Mouse (Mus musculus) kidney, postnatal 36 days (tissue): Measurements from ENCODE around the gene Tor1b.

Source experiments
- DNase-seq, 2 experiments: peaks; one replicate each; pipeline ENCODE4 v3.0.0; 2021 to 2022; ENCODE audit warnings: mixed read lengths in 2 of 2

Tor1b gene

GRCm38 (mm10) chr2:30933032-30933431 lies 19.7 kb upstream of the Tor1b start:
- no peak for DNase-seq

DNA sequence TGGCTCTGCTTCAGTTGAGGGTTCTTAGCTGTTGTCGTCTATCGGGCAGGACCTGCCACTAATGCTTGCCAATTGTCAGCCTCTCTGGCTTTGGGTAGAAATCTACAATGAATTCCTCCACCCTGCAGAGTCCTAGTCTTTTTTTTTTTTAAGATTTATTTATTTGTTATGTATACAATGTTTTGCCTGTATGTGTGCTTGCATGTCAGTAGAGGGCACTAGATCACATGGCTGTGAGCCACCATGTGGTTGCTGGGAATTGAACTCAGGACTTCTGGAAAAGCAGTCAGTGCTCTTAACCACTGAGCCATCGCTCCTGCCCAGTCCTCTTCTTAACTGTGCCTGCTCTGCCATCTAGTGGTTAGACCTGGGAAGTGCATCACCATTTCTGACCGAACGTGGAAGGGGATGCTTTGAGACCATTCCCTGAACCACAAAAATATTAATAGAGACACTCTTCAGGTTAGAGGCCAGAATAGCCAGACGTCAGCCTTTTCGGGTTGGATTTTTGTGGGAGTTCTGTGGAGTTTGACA lies 18.8 kb upstream of the Tor1b start:
- peak; percentile 72 to 85 for DNase-seq

GRCm38 (mm10) chr2:30936808-30937207 lies 16.0 kb upstream of the Tor1b start:
- DNase-seq, result no peak

DNA sequence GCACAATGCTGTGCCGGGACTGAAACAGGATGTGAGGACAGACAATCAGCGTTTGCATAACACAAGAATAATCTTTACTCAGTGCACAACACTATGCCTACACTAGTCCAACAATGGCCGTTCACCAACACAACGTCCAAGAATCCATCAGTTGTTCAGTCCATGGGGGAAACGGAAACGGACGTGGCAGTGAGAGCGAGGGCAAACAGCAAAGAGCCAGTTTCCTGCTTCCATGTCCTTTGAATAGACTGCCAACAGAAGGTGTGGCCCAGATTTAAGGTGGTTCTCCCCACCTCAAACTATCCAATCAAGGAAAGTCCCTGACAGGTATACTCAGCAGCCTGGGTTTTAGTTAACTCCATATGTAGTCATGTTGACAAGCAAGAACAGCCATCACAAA lies 15.0 kb upstream of the Tor1b start:
- DNase-seq, result no peak

DNA sequence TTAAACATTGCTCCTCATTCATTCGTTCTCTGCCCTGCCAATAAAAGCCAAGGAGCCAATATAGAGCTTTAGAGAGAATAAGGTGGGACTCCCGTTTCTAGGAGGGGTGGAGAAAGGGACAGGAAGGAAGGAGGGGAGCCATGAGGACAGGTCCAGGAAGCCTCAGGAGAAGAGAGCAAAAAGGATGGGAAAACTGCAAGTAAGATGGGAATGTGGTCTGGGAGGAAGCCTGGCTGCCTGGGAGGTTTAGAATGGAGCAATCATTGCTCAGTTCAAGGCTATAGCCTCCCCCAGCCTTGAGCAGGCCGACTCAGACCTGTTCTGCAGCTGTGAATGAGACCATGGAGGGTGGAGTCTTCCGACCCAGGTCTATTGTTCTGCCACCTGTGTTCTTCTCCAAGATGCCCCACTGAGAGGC lies 14.2 kb upstream of the Tor1b start:
- DNase-seq, result no peak

DNA sequence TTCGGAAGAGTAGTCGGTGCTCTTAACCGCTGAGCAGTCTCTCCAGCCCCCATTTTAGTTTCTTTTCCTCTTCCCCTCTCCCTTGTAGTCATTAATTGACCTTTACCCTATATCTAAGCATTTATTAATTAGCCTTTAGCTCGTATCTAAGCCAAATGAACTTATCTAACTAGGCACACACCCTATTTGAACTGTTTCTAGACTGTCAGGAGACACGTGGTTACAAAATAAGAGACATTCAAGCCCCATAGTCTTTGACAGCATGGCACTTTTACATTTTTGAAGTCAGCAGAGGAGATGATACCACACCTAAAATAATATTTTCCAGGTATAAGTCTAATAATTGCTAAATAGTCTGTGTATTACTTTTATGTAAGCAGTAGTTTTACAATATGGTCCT lies 11.2 kb upstream of the Tor1b start:
- no peak for DNase-seq

- peak in 1 of 2 experiments; percentile 40 for DNase-seq
Measured at GRCm38 (mm10) chr2:30942116-30942515, 10.6 kb upstream of the Tor1b start.

DNA sequence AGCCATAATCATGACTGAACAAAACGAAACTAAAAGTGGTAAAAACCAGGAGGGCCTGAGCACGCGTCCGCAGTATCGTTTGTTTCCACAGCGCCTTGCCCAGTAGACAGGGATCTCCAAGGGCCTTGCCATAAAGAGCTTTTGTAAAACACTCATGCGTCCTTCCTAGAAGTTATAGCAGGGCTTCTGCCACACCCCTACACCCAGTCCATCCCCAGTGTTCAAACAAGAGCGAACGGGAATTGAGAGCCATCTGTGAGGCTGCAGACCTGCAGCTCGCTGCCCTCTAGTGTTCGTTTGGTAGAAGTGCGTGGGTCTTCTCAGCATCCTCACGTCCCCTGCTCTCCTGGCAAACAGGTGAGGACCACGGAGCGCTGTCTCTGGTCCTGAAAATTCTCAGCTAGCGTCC lies 10.2 kb upstream of the Tor1b start:
- peak; percentile 73 to 78 for DNase-seq

DNA sequence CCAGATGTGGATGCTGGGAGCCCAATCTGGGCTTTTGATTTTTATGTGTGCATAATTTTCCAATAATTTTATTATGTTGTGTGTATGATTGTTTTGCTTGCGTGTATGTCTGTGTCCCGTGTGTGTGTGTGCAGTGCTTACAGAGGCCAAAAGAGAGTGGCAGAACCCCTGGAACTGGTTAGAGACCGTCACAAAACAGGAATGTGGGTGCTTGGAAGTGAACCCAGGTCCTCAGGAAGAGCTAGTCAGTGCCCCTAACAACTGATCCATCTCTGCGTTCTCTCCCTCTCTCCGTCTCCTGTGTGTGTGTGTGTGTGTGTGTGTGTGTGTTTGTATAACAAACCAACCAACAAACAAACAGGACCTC lies 319 bp upstream of the Tor1b start:
- no peak for DNase-seq

GRCm38 (mm10) chr2:30954797-30955196 lies 2.0 kb downstream of the Tor1b start:
- DNase-seq, result no peak

- DNase-seq, result no peak
Measured at GRCm38 (mm10) chr2:30957511-30957910, 4.8 kb downstream of the Tor1b start.

DNA sequence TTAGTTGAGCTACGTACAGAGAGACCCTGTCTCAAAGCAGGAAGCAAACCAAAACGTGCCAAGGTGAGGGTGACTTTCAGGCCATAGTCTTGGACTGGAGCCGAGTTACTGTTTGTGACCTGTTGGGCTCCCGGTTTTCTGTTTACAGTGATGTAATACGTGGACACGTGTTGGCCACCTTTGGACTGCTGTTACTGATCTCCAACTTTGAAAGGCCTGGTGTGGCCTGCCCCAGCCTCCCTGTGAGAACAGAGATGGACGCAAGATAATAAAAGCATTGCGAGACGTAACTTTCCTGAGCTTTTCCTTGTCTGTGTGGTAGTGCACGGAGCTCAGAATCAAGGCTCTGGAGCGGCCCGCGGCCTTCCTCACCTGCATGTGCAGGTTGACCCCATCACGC lies 6.0 kb downstream of the Tor1b start:
- peak; percentile 74 to 81 for DNase-seq

- no peak for DNase-seq
Measured at GRCm38 (mm10) chr2:30959856-30960255, 7.1 kb downstream of the Tor1b start.

GRCm38 (mm10) chr2:30962570-30963254 lies 10.0 kb downstream of the Tor1b start:
- no peak for DNase-seq

- no peak for DNase-seq
Measured at GRCm38 (mm10) chr2:30965627-30966026, 12.9 kb downstream of the Tor1b start.

DNA sequence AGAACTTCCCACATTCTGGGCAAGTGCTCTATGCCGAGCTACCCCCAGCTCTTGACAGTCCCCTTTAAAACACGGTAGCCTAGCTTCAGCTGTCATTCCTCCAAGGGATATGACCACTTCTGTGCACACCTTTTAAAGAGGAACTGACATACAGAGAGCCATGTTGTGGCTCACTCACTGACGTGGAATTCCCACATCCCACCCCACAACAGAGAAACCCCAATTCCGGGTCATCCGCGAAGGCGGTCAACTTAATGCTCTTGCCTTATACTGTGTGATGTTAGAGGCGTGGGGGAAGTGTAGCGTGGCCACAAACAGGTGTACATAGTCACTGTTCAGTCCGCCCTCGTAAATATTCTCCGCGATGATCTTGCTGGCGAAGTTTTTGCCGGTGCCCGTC lies 14.1 kb downstream of the Tor1b start:
- no peak for DNase-seq

- DNase-seq, result peak; percentile 91 to 95
Measured at GRCm38 (mm10) chr2:30967352-30968327, 14.9 kb downstream of the Tor1b start, which contains the start of gene Tor1a. Tor1a (minus strand) TSS chr2:30967933.

DNA sequence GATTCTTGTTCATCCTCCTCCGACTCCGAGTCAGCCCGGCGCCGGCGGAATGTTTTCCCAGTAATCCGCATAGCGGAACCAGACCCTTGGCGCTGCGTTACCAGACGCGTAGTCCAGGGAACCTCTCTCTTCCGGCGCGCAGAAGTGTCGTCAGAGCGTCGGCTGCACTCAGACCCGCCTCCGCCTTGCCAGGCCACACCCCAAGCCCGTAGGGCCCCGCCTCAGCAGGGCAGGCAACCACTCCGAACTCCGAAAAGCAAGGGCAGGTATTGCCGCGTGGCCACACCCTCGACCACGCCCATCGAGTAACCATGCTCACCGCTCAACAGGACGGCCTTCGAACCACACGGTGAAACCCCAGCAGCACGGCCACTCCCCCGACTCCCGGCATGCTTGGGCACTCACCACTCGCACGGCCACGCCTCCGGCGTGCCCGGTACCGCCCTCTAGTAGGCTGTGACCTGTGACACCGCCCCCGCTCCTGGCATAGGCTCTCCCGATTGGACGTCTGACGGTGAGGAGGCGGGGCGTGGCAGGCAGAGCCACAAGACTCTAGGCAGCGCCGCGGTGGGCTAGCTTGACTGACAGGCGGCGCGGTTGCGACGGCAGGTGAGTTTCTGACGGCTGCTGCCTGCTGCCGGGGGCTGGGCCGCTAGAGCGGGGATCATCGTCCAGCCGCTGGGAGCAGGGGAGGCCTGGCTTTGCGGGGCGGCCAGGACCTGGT lies 29.2 kb downstream of the Tor1b start, which contains the start of the genes BC005624 and Usp20:
Gene BC005624 (minus strand): TSS at position 412 of the 724 bp plus-strand sequence.
Gene Usp20 (plus strand): TSS at position 490 of the 724 bp plus-strand sequence.
- DNase-seq, result peak; percentile 100

DNA sequence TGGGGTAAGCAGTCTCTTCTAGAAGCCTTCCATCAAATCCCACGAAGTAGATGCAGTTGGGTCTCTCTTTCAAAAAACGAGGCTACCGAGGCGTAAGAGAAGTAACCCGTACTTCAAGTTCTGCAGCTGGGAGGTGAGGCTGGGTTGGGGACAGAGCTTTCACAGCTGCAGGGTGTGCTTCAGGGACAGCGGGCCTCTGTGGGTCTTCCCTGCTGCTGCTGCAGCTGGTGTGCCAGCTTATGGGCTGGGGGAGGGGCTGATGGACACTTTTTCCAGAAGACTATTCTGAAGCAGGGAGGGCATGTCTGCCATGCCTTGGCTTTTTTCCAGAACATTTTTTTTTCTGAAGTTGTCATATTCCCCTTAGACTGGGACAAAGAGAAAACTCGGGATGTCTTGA lies 30.3 kb downstream of the Tor1b start:
- peak in 1 of 2 experiments; percentile 17 for DNase-seq

DNA sequence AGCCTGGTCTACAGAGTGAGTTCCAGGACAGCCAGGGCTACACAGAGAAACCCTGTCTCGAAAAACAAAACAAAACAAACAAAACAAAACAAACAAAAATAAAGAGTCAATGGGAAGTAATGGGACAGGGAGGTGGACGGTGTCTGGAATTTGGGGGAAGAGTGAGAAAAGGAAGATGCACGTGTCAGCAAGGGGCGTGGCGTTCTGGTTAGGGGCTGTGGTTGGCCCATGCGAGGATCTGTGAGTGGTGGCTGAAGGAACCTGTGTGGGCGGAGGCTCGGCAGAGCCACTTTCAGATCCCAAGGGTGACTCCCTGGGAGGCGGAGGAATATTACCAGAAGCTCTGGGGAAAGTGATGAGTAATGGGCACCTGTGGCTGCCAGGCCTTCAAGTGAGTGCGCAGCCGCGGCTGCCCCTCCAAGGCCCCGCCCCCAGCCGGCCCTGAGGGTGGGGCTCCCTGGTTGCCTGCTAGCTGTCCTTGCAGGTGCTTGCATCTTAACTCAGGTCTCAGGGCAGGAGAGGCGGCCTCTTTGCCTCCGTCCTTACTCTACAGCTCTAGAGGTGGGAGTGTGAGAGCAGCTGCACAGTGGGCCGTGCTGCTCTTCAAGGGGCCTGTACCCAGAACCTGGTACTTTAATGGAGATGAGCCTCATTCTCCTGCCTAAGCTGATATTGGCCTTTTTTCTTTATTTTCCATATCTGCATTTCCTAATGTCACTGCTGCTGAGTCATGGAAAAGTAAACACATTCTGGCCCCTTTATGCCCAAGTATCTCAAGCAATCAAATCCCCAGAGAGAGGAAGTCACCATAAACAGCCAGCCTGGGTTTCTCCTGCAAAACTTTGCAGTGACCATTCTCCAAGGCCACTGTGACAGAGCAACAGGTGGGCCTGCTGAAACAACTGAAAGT lies 32.6 kb downstream of the Tor1b start:
- DNase-seq, result peak; percentile 66 to 86

GRCm38 (mm10) chr2:30990221-30990620 lies 37.5 kb downstream of the Tor1b start:
- no peak for DNase-seq

GRCm38 (mm10) chr2:30994853-30995252 lies 42.1 kb downstream of the Tor1b start:
- DNase-seq, result no peak
